Mouse (Mus musculus): ENCODE results near the gene Zer1. TPM values are rescaled to one million over a fixed set of nuclear protein-coding genes. Genes with fewer than 3 reads are reported as not detected.

Gene Zer1
- total RNA-seq (2014; rRNA removed) (88.2 and 93.2 TPM in 2 replicates), polyA plus RNA-seq (2015; fragmentation: Nextera tagmentation; extraction: Ambion mirVana) (12.3 and 14.7 TPM in 2 replicates)

GRCm38 (mm10) chr2:30124472-30125274 is at the start of gene Zer1:
Zer1 (minus strand) TSS chr2:30124585.
- Histone ChIP-seq H3K9ac (replicated peaks; ENCODE audit: low read length, poor library complexity, severe bottlenecking) (peak within 1 kb of the TSS; percentile 95), H3K4me3 (ENCODE audit: low read depth, low read length) (peak within 1 kb of the TSS; percentile 82), H3K4me1 (ENCODE audit: insufficient read depth, low read length) (peaks cover 6% of the 10 kb centered on the region), H3K36me3 (ENCODE audit: insufficient read depth, low read length) (0 out of 2 replicates have a peak, but pooled peaks cover 5% of the 10 kb centered on the region), H3K27me3 (ENCODE audit: insufficient read depth, low read length) (no peaks in the 10 kb centered on the region), H3K9me3 (ENCODE audit: low read length) (no peaks in the 10 kb centered on the region), H3K27ac (ENCODE audit: low read depth, low read length) (peak within 1 kb of the TSS; percentile 88), H3K4me2 (ENCODE audit: low read depth, low read length, poor library complexity, severe bottlenecking) (peak within 1 kb of the TSS; percentile 75)
- ATAC-seq (ENCODE audit: low FRiP score) (peak; percentile 94), DNase-seq (ENCODE audit: low spot score) (peak; percentile 97)
- WGBS, result 8% methylated on average over 31 of the region's 31 CpGs
- TF ChIP-seq CTCF (IDR thresholded peaks at IDR 0.05), result no peak

- Histone ChIP-seq H3K9me3 (ENCODE audit: low read length) (no peaks in the 10 kb centered on the region), H3K4me2 (ENCODE audit: low read depth, low read length, poor library complexity, severe bottlenecking) (no peak overlapping the region), H3K4me1 (ENCODE audit: insufficient read depth, low read length) (peaks cover 15% of the 10 kb centered on the region), H3K36me3 (ENCODE audit: insufficient read depth, low read length) (peaks cover 39% of the 10 kb centered on the region), H3K9ac (replicated peaks; ENCODE audit: low read length, poor library complexity, severe bottlenecking) (no peak overlapping the region), H3K27me3 (ENCODE audit: insufficient read depth, low read length) (no peaks in the 10 kb centered on the region), H3K4me3 (ENCODE audit: low read depth, low read length) (no peak overlapping the region), H3K27ac (ENCODE audit: low read depth, low read length) (no peak overlapping the region)
- 97% methylated on average over 20 of the region's 20 CpGs for WGBS
- no peak for ATAC-seq (ENCODE audit: low FRiP score)
- no peak for DNase-seq (ENCODE audit: low spot score)
- TF ChIP-seq CTCF (IDR thresholded peaks at IDR 0.05), result no peak
These were observed 49.3 kb upstream of the Zer1 start for GRCm38 (mm10) chr2:30173541-30174240.

- peak overlapping the region; percentile 56 for H3K4me3 ChIP-seq (ENCODE audit: low read depth, low read length)
- TF ChIP-seq CTCF (IDR thresholded peaks at IDR 0.05), result no peak
- peak overlapping the region; percentile 90 for H3K27ac ChIP-seq (ENCODE audit: low read depth, low read length)
- H3K4me2 ChIP-seq (ENCODE audit: low read depth, low read length, poor library complexity, severe bottlenecking), result peak overlapping the region; percentile 65
- DNase-seq (ENCODE audit: low spot score), result no peak
- peaks cover 39% of the 10 kb centered on the region for H3K36me3 ChIP-seq (ENCODE audit: insufficient read depth, low read length)
- ATAC-seq (ENCODE audit: low FRiP score), result no peak; the same call in 1 of the 2 replicates
- H3K9me3 ChIP-seq (ENCODE audit: low read length), result no peaks in the 10 kb centered on the region
- H3K4me1 ChIP-seq (ENCODE audit: insufficient read depth, low read length), result peaks cover 8% of the 10 kb centered on the region; the same call in 1 of the 2 replicates
- WGBS, result 1% methylated on average over 18 of the region's 19 CpGs
- peak overlapping the region; percentile 77 for H3K9ac ChIP-seq (replicated peaks; ENCODE audit: low read length, poor library complexity, severe bottlenecking)
- H3K27me3 ChIP-seq (ENCODE audit: insufficient read depth, low read length), result no peaks in the 10 kb centered on the region
These were observed 47.6 kb upstream of the Zer1 start for GRCm38 (mm10) chr2:30171997-30172382.

GRCm38 (mm10) chr2:30171371-30171996 is 47.1 kb upstream of the Zer1 start, which contains the start of gene Endog:
Endog (plus strand) TSS chr2:30171493.
- no peak; the same call in 1 of the 2 replicates for TF ChIP-seq CTCF (IDR thresholded peaks at IDR 0.05)
- under 1% methylated on average over 73 of the region's 75 CpGs for WGBS
- H3K9ac ChIP-seq (replicated peaks; ENCODE audit: low read length, poor library complexity, severe bottlenecking), result peak within 1 kb of the TSS; percentile 77
- peaks cover 8% of the 10 kb centered on the region; the same call in 1 of the 2 replicates for H3K4me1 ChIP-seq (ENCODE audit: insufficient read depth, low read length)
- peak within 1 kb of the TSS; percentile 90 for H3K27ac ChIP-seq (ENCODE audit: low read depth, low read length)
- peak within 1 kb of the TSS; percentile 56 for H3K4me3 ChIP-seq (ENCODE audit: low read depth, low read length)
- ATAC-seq (ENCODE audit: low FRiP score), result peak; percentile 95
- peak; percentile 94 for DNase-seq (ENCODE audit: low spot score)
- no peaks in the 10 kb centered on the region for H3K9me3 ChIP-seq (ENCODE audit: low read length)
- H3K4me2 ChIP-seq (ENCODE audit: low read depth, low read length, poor library complexity, severe bottlenecking), result peak within 1 kb of the TSS; percentile 65
- peaks cover 39% of the 10 kb centered on the region for H3K36me3 ChIP-seq (ENCODE audit: insufficient read depth, low read length)
- no peaks in the 10 kb centered on the region for H3K27me3 ChIP-seq (ENCODE audit: insufficient read depth, low read length)

- no peak for DNase-seq (ENCODE audit: low spot score)
- 59% methylated on average over 4 of the region's 4 CpGs for WGBS
- ATAC-seq (ENCODE audit: low FRiP score), result no peak
These were observed 42.3 kb upstream of the Zer1 start for GRCm38 (mm10) chr2:30166677-30167076.

More at GRCm38 (mm10) chr2:30166677-30167076, 42.3 kb upstream of the Zer1 start:
- no peaks in the 10 kb centered on the region for H3K27me3 ChIP-seq (ENCODE audit: insufficient read depth, low read length)
- no peak overlapping the region for H3K9ac ChIP-seq (replicated peaks; ENCODE audit: low read length, poor library complexity, severe bottlenecking)
- H3K4me1 ChIP-seq (ENCODE audit: insufficient read depth, low read length), result no peaks in the 10 kb centered on the region
- peak; percentile 62 for TF ChIP-seq CTCF (IDR thresholded peaks at IDR 0.05)
- no peaks in the 10 kb centered on the region for H3K9me3 ChIP-seq (ENCODE audit: low read length)
- no peak overlapping the region for H3K4me3 ChIP-seq (ENCODE audit: low read depth, low read length)
- no peaks in the 10 kb centered on the region for H3K36me3 ChIP-seq (ENCODE audit: insufficient read depth, low read length)
- H3K27ac ChIP-seq (ENCODE audit: low read depth, low read length), result no peak overlapping the region
- H3K4me2 ChIP-seq (ENCODE audit: low read depth, low read length, poor library complexity, severe bottlenecking), result no peak overlapping the region

Measured in midbrain, postnatal 0 days (tissue).